Mouse (Mus musculus): ENCODE measurements around the gene Lpar3. TPM values are rescaled to one million over a fixed set of nuclear protein-coding genes. Genes with fewer than 3 reads are reported as not detected.

Lpar3 gene
- polyA plus RNA-seq, 1 experiment from 2014 or later: 27.0 TPM

DNA sequence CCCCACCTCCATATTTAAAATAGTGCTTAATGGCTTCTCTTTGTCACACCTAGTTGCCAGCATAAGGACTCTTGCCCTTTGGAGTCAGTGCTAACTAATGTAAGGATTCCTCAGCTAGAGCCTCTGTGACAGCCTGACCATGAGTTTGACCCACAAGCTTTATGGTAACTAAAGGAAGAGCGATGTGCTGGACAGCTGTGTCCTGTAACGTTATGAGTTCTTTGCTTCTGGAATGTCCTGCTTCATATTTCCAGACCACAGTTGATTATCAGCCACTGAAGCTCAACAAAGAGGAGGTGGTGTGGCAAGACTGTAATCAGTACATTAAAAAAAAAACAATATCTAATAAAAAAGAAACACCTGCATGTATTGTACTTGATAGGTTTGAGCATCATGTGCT is 26.2 kb downstream of the Lpar3 start:
- no peak for DNase-seq (ENCODE audit: low spot score)
- 65% methylated on average over 2 of the region's 2 CpGs for WGBS
- Histone ChIP-seq H3K4me1 (peaks cover 6% of the 10 kb centered on the region), H3K36me3 (peaks cover 14% of the 10 kb centered on the region; the same call in 1 of the 2 replicates), H3K9me3 (no peaks in the 10 kb centered on the region), H3K4me3 (no peak overlapping the region), H3K27me3 (ENCODE audit: insufficient read depth, poor library complexity, severe bottlenecking) (no peaks in the 10 kb centered on the region), H3K27ac (no peak overlapping the region)

DNA sequence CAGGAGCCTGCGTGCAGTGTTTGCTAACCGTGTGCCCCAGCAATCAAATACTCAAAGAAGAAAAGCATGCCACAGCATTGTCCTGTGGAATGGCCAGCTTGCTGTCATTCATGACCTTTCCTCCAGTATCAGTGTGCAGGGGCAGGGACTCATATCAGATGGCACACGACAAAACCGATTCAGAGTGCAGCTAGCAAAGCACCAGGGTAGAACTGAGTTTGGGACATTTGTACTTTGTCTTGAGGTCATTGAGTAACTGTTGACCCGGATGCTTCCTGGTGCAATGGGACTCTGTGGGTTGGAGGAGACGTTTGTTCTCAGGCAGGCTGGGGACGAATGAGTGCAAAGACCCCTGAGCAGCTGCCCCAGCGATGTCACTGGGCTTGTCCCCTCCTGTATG is 29.1 kb downstream of the Lpar3 start:
- 77% methylated on average over 8 of the region's 8 CpGs for WGBS
- Histone ChIP-seq H3K36me3 (peaks cover 11% of the 10 kb centered on the region; the same call in 1 of the 2 replicates), H3K4me3 (no peak overlapping the region), H3K27ac (no peak overlapping the region), H3K9me3 (no peaks in the 10 kb centered on the region), H3K4me1 (peaks cover 30% of the 10 kb centered on the region), H3K27me3 (ENCODE audit: insufficient read depth, poor library complexity, severe bottlenecking) (no peaks in the 10 kb centered on the region)
- no peak for DNase-seq (ENCODE audit: low spot score)

DNA sequence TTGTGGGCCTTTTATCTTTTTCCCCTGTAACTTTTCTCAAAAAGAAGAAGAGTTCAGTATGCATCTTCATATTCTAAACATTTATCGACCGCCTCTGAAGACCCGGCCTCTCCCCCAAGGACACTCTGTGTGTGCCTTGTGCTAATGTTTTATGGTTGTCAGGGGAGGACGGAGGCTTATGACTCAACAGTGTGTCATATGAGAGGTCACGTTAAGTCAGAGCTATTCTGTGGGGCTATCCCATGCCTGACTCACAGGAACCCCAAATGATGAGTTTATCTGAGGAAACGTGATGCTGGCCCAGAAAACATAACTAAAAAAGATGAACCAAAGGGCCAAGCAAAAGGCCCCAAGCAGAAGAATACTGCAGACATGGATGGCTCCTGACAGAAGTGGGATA is 31.0 kb downstream of the Lpar3 start:
- Histone ChIP-seq H3K9me3 (no peaks in the 10 kb centered on the region), H3K4me3 (no peak overlapping the region), H3K27ac (no peak overlapping the region), H3K36me3 (peaks cover 7% of the 10 kb centered on the region; the same call in 1 of the 2 replicates), H3K4me1 (peaks cover 42% of the 10 kb centered on the region), H3K27me3 (ENCODE audit: insufficient read depth, poor library complexity, severe bottlenecking) (no peaks in the 10 kb centered on the region)
- 87% methylated on average over 6 of the region's 6 CpGs for WGBS
- DNase-seq (ENCODE audit: low spot score): no peak

DNA sequence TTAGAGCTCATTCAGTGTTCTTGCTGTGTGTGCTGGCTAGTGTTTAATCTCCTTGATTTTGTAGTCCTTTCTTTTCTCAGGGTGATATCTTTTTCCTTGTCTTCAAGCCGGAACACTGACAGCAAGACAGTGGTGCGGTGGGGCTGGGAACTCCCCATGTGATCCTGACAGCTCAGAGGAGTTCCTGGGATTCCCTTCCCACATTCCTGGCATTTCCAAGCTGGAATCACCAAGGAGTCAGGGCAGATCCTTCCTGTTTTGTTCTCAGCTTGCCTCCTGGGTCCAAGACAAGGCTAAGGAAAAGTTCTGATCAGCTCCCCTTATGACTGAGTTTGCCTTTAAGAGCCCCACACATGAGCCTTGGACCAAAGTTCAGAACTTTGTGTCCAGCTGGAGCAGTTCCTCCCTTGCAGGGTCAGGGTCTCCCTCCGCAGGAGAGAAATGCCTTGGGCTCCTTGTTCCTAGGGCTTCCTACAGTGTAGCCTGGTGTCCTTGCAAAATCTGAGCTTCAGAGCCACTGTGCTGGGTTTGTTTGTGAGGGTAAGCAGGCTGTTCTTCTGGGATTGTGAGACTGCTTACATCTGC is 33.1 kb downstream of the Lpar3 start:
- WGBS: 13% methylated on average over 3 of the region's 3 CpGs
- peak overlapping the region; percentile 73 for H3K27ac ChIP-seq
- no peak for DNase-seq (ENCODE audit: low spot score)

DNA sequence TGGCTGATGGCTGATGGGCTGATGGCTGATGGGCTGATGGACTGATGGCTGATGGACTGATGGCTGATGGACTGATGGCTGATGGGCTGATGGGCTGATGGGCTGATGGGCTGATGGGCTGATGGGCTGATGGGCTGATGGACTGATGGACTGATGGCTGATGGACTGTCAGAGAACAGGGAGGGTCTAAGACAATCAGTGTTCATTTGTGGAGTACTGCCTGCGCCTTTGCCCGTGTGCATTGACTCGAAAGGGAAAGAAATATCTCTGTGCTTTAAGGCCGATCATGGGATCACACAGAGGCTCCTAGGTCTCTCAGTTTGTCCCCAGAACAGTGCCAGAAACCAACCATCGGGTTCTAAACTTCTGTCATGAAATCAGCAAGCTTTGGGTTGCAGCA is 34.4 kb downstream of the Lpar3 start:
- Histone ChIP-seq H3K4me3 (no peak overlapping the region), H3K36me3 (no peaks in the 10 kb centered on the region), H3K4me1 (peaks cover 55% of the 10 kb centered on the region), H3K9me3 (no peaks in the 10 kb centered on the region), H3K27me3 (ENCODE audit: insufficient read depth, poor library complexity, severe bottlenecking) (no peaks in the 10 kb centered on the region), H3K27ac (no peak overlapping the region)
- DNase-seq (ENCODE audit: low spot score): no peak
- WGBS: 85% methylated on average over 5 of the region's 5 CpGs

More for the DNA sequence above, 33.1 kb downstream of the Lpar3 start:
- H3K27me3 ChIP-seq (ENCODE audit: insufficient read depth, poor library complexity, severe bottlenecking): no peaks in the 10 kb centered on the region
- no peaks in the 10 kb centered on the region for H3K9me3 ChIP-seq
- H3K4me3 ChIP-seq: peak overlapping the region; percentile 12; the same call in 1 of the 2 replicates
- H3K36me3 ChIP-seq: no peaks in the 10 kb centered on the region; the same call in 1 of the 2 replicates
- H3K4me1 ChIP-seq: peaks cover 49% of the 10 kb centered on the region

DNA sequence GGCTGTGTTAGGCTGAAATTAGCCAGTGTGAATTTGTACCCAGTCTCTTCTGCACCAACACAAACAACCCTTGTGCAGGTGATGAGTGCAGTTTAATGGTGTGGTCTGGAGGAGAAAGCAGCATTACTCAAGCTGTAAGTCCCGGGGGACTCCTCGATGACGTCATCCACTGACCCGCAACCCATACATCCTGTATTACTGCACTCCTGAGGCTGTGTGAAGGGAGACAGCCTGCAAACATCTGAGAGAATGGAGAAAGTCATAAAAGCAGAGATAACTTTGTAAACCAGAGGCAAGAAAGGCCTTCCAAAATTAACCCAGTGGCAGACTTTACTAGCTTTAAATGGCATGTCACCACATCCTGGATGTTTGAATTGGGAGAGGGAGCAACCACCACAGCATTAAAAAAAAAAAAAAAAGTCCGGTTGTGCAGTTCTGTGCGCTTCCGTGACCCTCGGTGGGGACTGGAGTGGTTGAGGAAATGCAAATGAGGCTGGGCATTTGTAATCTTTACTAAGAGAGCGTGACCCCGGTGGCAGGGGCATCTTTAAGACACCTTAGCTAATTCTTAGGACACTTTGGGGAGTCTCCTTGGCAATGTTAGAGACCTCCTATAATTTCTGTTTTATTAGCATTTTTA is 36.8 kb downstream of the Lpar3 start:
- H3K27me3 ChIP-seq (ENCODE audit: insufficient read depth, poor library complexity, severe bottlenecking): no peaks in the 10 kb centered on the region
- no peak overlapping the region for H3K4me3 ChIP-seq
- no peaks in the 10 kb centered on the region for H3K36me3 ChIP-seq
- DNase-seq (ENCODE audit: low spot score): no peak
- no peak overlapping the region for H3K27ac ChIP-seq
- no peaks in the 10 kb centered on the region for H3K9me3 ChIP-seq
- WGBS: 53% methylated on average over 10 of the region's 10 CpGs
- H3K4me1 ChIP-seq: peaks cover 71% of the 10 kb centered on the region

DNA sequence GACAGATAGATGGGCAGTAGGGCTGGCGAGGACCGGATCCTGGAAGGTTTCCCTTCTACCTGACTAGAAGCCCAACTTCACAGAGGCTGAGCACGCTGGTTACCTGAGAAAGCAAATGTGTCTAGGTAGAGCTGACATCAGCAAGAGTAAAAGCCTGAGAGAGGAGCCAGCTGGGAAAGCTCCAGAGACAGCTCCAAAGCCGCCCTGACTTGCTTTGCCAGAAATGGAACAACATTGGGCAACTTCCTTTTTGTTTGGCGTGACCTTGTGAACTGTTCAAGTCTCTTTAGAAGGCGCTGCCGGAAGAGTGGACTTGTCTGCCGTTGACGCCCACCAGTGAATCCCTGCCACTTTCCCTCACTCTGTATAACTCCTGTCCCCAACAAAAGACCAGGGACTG is 39.4 kb downstream of the Lpar3 start:
- H3K4me1 ChIP-seq: peaks cover 64% of the 10 kb centered on the region
- 73% methylated on average over 9 of the region's 9 CpGs for WGBS
- DNase-seq (ENCODE audit: low spot score): no peak

DNA sequence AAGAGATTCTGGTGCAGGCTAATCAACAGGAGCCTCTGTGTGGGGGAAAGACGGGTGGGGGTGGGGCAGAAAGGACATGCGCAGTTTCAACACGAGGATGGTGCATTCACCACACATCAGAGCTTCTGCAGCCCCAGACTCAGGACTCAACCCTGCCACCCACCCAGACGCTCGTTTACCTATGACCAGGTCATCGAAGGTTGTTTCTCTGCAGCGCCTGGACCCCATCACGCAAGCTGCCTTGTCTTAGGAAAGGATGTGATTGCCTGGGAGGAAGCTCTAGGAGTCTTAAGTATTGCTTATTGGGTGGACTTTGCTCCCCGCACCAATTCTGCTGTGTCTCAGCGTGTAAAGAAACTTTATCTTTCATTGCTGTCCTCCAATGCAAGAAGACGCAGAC is 40.1 kb downstream of the Lpar3 start:
- Histone ChIP-seq H3K4me1 (peaks cover 65% of the 10 kb centered on the region), H3K9me3 (no peaks in the 10 kb centered on the region)
- 70% methylated on average over 11 of the region's 11 CpGs for WGBS

More for the DNA sequence above, 39.4 kb downstream of the Lpar3 start:
- H3K27me3 ChIP-seq (ENCODE audit: insufficient read depth, poor library complexity, severe bottlenecking): no peaks in the 10 kb centered on the region
- 0 out of 2 replicates have a peak overlapping the region, but pooled peaks have one; percentile 10 for H3K27ac ChIP-seq
- H3K4me3 ChIP-seq: no peak overlapping the region
- H3K9me3 ChIP-seq: no peaks in the 10 kb centered on the region
- H3K36me3 ChIP-seq: no peaks in the 10 kb centered on the region

DNA sequence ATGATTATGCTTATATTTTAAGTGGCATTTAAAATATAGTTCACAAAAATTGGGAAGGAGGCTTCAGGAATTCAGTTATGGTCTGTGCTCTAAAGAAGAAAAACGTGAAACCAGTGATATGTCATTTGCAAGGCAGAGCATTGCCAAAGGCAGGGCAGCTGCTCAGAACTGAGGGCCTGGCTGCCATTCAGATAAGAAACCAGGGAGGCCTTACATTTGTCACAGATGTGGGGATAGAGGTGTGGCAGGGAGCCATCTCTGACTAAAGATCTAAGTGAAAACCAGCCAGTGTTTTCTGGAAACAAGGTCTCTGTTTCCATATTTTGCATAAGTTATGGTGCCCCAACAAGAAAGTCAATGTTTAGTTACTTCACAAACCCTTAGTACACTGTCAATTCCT is 41.8 kb downstream of the Lpar3 start:
- no peaks in the 10 kb centered on the region for H3K36me3 ChIP-seq
- H3K4me3 ChIP-seq: no peak overlapping the region
- WGBS: 16% methylated on average over 1 of the region's 1 CpGs
- DNase-seq (ENCODE audit: low spot score): no peak
- no peaks in the 10 kb centered on the region for H3K27me3 ChIP-seq (ENCODE audit: insufficient read depth, poor library complexity, severe bottlenecking)
- H3K27ac ChIP-seq: no peak overlapping the region
- peaks cover 58% of the 10 kb centered on the region for H3K4me1 ChIP-seq
- H3K9me3 ChIP-seq: no peaks in the 10 kb centered on the region

More for the DNA sequence above, 40.1 kb downstream of the Lpar3 start:
- DNase-seq (ENCODE audit: low spot score): no peak
- H3K27me3 ChIP-seq (ENCODE audit: insufficient read depth, poor library complexity, severe bottlenecking): no peaks in the 10 kb centered on the region
- H3K36me3 ChIP-seq: no peaks in the 10 kb centered on the region
- no peak overlapping the region for H3K4me3 ChIP-seq
- peak overlapping the region; percentile 10; the same call in 1 of the 2 replicates for H3K27ac ChIP-seq

DNA sequence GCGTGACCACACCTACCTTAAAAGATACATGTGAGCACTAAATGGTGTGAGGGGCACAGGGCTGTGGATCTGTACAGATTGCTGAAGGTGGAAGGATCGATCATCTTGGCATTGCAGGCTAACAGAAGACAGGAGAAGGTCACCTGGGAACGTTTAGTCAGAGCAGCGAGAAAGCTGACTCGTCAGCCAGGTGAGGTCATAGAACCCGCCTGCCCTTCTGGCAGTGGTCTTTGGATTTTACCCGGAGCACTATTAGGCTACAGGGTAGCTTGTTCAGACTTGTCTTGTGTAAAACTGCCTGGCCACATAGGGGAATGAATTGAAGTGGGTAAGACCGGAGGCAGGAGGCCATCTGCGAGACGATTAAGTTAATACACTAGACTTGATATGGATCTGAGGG is 43.4 kb downstream of the Lpar3 start:
- no peak overlapping the region for H3K4me3 ChIP-seq
- WGBS: 79% methylated on average over 10 of the region's 10 CpGs
- no peaks in the 10 kb centered on the region for H3K36me3 ChIP-seq
- H3K27ac ChIP-seq: no peak overlapping the region
- no peak for DNase-seq (ENCODE audit: low spot score)
- H3K4me1 ChIP-seq: peaks cover 53% of the 10 kb centered on the region
- no peaks in the 10 kb centered on the region for H3K27me3 ChIP-seq (ENCODE audit: insufficient read depth, poor library complexity, severe bottlenecking)
- no peaks in the 10 kb centered on the region for H3K9me3 ChIP-seq

DNA sequence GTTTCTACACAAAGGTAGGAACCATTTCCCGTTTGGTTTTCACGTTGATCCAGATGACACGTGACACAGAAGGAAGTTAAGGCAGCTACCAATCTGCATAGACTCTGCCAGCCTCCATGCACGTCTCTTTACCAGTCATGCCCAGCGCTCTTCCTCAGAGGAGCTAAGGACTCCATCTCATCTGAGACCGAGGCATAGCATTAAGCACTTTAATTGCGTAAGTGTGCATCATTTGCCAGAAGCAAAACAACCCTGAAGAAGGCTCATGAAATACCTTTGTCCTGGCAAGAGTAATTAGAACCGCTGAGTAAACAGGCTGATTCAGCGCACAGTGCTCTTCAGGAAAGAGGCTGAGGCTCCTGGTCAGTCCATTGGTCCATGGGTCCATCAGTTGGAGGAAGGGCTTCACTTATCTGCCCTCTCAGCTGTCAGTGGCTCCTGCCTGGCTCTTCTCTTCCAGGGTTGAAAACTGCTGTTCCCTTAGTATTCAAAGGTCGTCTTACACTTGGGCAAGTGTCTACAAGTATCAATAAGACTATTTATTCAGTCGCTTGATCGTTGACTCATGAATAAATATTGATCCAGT is 44.9 kb downstream of the Lpar3 start:
- DNase-seq (ENCODE audit: low spot score): no peak
- no peaks in the 10 kb centered on the region for H3K27me3 ChIP-seq (ENCODE audit: insufficient read depth, poor library complexity, severe bottlenecking)
- H3K9me3 ChIP-seq: no peaks in the 10 kb centered on the region
- H3K27ac ChIP-seq: no peak overlapping the region
- WGBS: 72% methylated on average over 12 of the region's 12 CpGs
- no peaks in the 10 kb centered on the region for H3K36me3 ChIP-seq
- H3K4me3 ChIP-seq: no peak overlapping the region
- H3K4me1 ChIP-seq: peaks cover 45% of the 10 kb centered on the region

DNA sequence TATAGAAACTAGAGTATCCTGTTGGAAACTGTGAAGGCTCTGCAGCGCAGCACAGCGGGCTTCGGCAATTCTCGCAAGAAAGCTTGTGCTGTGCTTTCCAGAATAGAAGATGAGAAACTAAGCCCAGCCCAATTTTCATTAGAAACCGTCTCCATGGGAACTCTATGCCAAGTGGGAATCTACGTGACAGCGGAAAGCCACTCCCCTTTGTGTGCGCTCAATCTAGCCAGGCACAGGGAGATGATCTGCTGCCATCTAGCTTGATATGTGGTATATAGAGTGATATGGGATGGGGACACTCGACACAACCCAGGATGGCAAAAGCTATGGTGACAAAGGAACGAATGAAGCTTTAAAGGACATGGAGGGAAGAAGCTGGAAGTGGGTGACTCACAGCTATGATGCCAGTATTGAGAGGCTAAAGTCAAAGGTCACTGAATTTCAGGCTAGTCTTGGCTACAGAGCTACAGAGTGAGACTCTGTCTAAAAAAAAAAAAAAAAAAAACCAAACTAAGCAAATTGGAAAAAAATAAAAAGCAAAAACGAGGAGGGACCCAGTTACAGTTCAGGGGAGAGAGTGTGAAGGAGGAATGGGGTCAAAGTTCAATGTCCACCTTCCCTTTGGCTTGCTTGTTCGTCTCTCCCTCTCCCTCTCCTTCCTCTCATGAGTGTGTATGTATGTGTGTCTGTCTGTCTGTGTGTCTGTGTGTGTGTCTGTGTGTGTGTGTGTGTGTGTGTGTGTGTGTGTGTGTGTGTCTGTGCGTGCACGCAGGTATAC is 47.5 kb downstream of the Lpar3 start:
- H3K27me3 ChIP-seq (ENCODE audit: insufficient read depth, poor library complexity, severe bottlenecking): no peaks in the 10 kb centered on the region
- no peaks in the 10 kb centered on the region for H3K36me3 ChIP-seq
- DNase-seq (ENCODE audit: low spot score): no peak
- H3K4me1 ChIP-seq: peaks cover 28% of the 10 kb centered on the region
- no peak overlapping the region for H3K27ac ChIP-seq
- 86% methylated on average over 14 of the region's 14 CpGs for WGBS
- no peak overlapping the region for H3K4me3 ChIP-seq
- H3K9me3 ChIP-seq: no peaks in the 10 kb centered on the region

DNA sequence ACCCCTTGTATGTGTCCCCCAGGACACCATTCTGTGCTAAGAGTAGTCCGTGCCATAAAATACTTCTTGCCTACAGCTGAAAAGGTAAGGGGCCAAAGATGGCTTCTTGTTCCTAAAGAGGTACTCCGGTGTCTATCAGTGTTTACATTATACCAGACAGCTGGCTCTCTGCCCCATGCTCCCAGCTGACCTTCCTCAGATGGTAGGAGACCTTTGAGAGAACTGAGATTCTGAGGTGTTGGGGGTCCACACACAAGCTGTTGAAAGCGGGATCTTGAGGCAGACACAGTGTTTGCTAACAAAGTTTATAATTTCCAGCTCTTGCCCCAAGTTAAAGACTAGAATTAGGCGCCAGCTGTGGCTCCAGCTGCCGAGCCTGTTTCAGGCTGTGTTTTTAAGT is 53.7 kb downstream of the Lpar3 start:
- DNase-seq (ENCODE audit: low spot score): no peak
- H3K4me1 ChIP-seq: peaks cover 69% of the 10 kb centered on the region
- WGBS: 45% methylated on average over 5 of the region's 5 CpGs
- H3K27ac ChIP-seq: peak overlapping the region; percentile 83
- H3K4me3 ChIP-seq: no peak overlapping the region; the same call in 1 of the 2 replicates
- no peaks in the 10 kb centered on the region for H3K36me3 ChIP-seq
- no peaks in the 10 kb centered on the region for H3K27me3 ChIP-seq (ENCODE audit: insufficient read depth, poor library complexity, severe bottlenecking)
- no peaks in the 10 kb centered on the region for H3K9me3 ChIP-seq

All from heart, embryonic 10.5 days (tissue).